Mouse (Mus musculus) layer of hippocampus, adult 9-11 months (tissue): ENCODE results near the gene Dnmt1.

ENCODE experiments used
- DNase-seq: peaks from one replicate; pipeline ENCODE4 v3.0.0; 2022

Dnmt1 gene

DNA sequence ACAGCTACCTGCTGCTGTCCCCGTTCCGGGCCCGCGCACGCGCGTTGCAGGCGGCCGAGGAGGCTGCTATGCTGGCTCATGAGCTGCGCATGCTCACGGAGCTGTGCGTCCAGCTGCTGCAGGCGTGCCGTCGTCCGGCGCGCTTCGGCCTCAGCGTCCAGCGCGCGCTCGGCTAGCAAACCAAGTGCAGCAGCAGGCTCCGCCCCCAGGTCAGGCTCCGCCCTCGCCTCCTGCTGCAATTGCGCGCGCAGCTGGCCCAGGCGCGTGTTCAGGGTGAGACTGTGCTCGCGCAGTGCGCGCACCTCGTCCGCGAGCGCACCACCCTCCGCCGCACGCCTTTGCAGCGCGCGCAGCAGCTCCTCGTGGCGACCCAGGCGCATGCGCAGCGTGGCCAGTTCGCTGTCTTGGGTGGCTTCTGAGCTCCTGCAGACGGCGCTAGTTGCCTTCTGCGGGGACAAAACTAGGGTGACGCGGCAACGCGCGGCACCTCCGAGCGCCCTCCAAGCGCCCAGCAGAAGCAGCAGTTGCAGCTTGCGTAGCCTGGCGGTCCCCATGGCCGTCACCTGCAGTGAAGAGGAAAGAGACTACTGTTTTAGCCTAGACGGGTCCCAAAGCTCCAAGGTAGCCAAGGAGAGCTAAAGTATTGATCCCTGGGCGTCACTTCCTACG, 81.5 kb downstream of the Dnmt1 start:
- DNase-seq, result peak; percentile 100

DNA sequence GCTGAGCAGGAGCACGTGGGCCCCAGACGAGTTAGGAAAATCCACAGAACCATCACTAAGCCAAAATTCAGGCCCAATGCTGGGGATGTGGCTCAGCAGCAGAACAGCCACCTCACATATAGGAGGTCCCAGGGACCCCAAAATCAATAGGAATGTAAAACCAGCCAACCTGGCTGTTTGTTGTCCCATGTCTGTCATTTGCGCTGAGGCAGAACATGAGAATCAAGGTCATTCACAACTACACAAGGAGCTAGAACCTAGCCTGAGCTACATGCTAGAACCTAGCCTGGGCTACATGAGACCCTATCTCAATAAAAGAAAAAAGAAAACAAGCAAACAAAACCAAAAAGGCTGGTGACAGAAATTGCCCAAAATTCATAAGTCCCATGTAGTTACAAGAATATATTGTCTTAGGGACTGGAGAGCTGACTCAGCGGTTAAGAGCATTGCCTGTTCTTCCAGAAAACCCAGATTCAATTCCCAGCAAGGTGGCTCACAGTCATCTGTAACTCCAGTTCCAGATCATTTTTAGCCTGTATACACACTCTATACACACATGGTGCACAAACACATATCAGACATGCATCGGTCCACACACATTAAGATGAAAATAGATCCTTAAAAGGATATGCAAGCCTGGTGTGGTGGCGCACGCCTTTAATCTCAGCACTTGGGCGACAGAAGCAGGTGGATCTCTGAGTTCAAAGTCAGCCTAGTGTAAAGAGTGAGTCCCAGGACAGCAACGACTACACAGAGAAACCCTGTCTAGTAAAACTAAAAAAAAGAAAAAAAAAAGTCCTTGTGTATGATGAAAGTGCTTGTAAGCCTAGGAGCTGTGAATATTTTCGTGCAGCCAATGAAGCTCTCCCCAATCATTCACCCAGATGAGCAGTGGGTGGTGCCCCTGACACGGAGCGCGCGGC, 82.3 kb downstream of the Dnmt1 start:
- no peak for DNase-seq

DNA sequence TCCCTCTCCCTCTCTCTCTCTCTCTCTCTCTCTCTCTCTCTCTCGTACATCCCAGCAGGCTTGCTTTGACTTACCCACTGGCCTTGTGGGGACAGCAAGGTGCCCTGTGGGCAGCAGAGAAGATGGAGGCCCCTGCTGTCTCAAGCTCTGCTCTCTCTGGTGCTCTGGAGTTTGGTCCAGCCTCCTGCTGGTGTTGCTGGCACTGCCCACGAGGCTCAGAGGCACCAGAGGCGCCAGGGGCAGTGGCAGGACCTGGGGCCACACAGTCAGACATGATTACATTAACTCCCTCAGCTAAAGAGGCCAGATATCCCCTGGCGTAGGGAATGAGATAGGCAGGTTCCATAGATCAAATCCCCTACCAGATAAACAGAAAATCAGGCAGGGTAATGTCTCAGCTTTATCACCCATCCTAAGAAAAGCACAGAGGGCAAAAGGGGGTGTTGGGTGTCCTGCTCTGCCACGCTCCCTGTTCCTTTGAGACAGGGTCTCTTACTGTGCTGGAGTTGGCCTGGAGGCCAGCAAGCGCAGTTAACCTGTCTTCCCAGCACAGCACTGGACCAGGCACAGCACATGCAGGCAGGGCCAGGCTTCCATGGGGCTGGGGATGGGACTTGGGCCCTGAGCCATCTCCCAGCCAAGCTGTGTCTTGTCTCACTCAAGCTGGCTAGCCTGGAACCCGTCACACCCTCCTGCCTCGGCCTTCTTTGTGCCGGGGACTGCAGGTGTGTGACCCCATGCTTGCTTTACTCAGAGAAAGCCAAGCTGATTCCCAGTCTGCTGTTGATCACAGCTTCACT, 83.2 kb downstream of the Dnmt1 start:
- no peak for DNase-seq

DNA sequence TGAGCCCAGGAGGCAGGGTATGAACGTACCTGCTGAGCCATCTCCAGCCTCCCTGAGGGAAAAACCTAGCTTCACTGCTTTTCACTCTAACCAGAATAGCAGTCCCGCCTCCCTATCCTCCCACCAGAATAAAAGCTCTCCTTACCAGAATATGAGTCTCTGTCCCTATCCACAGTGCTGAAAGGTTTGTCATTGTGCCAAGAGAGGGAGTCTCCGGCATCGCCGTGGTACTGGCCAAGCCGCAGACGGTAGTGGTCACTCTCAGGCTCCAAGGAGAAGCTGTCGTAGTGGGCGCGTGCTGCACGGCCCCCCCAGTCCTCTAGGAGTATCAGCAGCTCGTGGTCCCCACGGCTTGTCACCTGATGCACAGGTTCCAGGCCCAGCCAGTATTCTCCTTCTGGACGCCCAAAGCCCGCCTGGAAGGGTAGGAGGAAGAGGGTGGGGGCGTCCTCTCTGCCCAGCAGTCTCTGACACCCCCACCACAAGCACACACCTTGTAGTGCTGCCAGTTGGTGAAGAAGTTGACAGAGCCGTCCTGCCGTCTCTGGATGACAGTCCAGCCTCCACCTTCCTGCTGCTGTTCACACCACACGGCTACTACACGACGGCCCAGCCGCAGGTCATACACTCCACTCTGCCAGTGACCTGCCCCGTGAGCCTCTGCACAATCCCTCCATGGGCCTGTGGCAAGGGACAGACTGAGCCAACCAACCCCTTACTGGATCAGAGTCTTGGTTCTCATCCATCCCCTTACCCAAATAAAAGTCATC, 84.5 kb downstream of the Dnmt1 start:
- DNase-seq, result no peak

DNA sequence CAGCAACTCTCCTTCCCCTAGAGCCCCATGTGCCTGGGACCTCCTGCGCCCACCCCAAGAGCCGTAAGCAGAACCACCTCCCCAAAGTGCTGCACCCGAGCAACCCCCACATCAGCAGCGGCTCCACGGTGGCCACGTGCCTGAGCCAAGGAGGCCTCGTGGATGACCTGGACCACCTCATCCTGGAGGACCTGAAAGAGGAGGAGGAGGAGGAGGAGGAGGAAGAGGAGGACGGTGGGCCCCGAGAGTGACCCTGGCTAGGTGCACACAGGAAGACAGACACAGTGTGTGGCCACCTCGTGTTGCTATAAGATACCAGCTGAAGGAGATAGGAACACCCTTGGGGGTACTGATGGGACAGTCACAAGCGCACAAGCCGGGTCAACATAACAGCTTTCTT, 86.2 kb downstream of the Dnmt1 start:
- DNase-seq, result no peak

- DNase-seq, result no peak
Observed at GRCm38 (mm10) chr9:20872991-20873390, 86.7 kb downstream of the Dnmt1 start.

DNA sequence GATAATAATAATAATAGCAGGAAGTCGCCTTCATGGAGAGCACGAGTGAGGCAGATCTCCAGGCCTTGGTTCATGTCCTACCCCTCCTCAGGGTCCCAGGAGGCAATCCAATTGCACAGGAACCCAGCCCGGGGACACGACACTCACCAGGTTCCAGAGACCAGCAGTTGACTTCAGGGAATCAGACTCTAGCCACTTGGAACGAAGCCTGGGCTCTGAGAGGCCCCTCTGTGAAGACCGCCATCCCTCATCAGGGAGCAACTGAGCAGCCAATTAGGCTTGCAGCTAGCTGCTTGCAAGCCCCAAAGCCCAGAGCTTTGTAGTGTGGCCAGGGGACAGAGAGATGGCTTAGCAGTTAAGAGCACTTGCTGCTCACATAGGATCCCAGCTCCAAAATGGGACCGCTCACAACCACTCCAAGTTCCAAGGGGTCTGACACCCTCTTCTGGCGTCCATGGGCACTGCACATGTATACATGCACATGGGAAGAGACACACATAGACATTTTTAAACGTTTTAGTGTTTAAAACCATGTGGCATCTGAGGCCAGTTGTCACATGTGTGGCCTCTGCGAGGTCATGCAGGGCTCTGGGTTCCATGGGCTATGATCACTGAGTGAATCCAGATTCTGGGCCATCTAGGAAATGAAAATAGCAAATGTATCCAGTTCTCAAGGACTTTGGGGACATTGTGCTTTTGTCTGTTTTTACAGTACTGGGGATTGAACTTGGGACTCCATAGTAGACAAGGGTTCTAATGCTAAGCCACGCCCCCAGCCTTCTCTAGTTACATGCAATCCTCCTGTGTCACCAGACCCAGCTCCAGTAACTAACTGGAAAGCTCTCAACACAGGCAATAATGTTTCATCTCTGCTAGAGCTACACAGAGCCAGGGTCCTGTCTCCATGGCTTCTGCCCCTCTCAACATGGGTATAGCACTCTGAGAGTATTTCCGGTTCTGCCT, 89.2 kb downstream of the Dnmt1 start:
- no peak for DNase-seq

DNA sequence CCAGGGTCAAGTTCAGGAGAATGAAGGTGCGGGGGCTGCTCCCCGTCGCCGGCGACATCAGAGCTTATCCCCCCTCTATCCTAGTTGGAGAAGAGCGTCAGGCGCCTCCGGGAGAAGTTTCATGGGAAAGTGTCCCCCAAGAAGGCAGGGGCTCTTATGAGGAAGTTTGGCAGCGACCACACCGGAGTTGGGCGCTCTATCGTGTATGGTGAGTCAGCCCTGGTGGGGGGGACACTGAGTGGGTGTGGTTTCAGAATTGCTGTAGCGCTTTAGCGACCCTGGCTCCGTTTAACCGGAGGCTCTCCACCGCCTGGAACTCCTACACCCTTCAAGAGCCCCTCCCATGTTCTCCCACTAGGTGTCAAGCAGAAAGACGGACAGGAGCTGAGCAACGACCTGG, 90.4 kb downstream of the Dnmt1 start:
- no peak for DNase-seq

DNA sequence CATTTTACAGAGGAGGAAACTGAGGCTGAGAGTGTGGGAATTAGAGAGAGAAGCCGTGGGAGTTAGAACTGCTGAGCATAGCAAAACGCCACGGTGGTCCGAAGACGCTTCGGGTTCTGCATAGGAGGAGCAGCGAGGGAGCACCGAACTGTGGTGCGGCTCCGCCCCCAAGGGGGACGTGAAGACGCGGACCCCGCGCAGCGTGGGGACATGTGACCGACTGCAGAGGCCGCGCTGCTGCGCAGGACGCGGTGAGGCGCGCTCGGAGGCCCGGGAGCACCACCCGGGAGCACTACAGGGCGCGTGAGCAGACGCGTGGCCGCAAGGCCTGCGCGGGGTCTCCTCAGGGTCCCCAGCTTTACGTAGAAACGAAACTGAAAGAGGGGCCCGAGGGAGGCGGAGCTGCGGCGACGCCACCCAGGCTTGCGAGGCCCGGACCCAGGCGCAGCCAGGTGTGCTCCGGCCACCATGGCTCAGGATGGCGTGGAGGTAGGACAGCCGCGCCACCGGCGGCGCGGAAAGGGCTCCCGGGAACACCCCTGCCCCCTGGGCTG, 91.2 kb downstream of the Dnmt1 start, which contains the start of gene A230050P20Rik:
Gene A230050P20Rik (plus strand): TSS at position 195 of the 554 bp plus-strand sequence.
- peak; percentile 84 for DNase-seq

DNA sequence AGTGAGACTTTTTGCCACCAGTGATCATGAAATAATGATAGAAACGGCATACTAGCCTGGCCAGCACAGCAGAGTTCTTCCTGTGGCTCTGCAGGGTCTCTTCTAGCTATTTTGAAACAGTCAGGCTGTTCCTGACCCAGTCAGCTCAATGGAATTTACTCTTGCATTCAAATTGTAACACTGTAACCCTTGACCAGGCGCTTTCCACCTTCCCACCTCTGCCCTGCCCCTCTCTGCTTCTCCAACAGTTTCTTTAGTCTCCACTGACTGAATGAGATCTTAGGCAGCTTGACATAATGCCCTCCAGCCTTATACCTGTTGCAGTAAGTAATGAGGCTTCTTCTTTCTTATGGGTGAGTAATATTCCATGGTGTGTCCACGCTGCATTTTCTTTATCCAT, 92.8 kb downstream of the Dnmt1 start:
- DNase-seq, result no peak

DNA sequence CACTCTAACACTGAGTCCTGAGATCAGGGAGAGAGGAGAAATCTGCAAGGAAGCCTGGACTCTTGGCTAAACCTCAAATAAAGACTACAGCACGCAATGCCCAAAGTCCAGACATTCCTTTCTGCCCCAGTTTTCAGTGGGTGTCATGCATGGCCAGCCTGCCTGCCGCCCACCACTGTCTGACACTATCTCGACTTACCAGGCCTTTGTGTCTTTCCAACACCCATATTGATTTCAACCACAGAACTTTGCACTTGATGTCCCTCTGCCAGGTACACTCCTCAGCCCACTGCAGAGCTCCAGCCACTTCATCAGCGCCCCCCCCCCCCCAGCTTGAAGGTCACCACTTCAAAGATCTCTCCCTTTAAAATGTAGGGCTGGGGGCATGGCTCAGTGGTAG, 97.5 kb downstream of the Dnmt1 start:
- no peak for DNase-seq

DNA sequence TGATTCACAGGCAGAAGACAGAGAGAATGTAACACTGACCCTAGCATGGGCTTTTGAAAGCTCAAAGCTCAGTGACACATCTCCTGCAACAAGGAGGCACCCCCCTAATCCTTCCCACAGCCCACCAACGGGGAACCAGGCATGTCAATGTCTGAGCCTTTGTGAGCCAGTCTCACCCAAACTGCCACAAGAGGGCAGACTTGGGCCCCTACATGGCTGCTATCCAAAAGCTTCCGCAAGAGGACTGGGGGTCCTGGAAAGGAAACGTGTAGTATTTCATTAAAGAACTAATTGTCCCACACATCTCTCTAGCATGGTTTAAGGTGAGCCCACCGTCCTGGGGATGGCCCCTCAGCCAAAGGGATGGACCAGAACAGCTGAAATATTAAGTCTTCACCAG, 97.9 kb downstream of the Dnmt1 start:
- DNase-seq, result no peak

- no peak for DNase-seq
Observed at GRCm38 (mm10) chr9:20859926-20860325, 99.8 kb downstream of the Dnmt1 start.
